Comparison of ENCODE assay signal across 26 mouse cellular contexts in the genomic region with DNA sequence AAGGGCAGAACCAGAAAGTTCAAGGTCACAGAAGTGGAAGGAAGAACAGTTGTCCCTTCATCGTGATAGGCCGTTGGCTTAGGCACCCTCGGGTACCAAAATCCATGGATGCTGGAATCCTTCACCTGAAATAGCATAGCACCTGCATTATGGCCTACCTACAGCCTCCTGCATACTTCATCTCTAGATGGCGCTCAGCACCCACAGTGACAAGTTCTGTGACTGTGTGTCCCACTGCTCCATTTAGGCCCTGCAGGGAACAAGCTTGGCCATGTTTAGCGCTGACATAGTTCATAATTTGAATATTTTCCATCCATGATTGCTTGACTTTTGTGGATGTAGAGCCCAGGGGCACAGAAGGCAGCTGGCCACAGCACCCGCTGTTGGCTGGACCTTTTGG.
DNase-seq lines count a peak whose midpoint lies in the region; ATAC-seq and TF ChIP-seq lines count a peak whose summit lies in the region.
"Had no signal": no experiment of that assay in that cellular context is flagged by ENCODE, and none has a peak within 500 bp of the region (broad histone marks: within the 10 kb centered on the region; RNA-seq: fewer than 3 reads in every experiment).

No protein-coding gene starts in this region.

- 68% methylated on average over 6 of the region's 6 CpGs for WGBS in midbrain, postnatal 0 days
- WGBS in midbrain, embryonic 16.5 days = 78% methylated on average over 6 of the region's 6 CpGs
- 71% methylated on average over 6 of the region's 6 CpGs for WGBS in stomach, postnatal 0 days

- no peak for DNase-seq in layer of hippocampus, adult 2 months (ENCODE audit: low spot score in 2 of 2)
- DNase-seq in layer of hippocampus, adult 9-10 months (ENCODE audit: low spot score) = no peak
- no peak for DNase-seq in midbrain, postnatal 0 days (ENCODE audit: low spot score)
- DNase-seq in stomach, postnatal 0 days (ENCODE audit: low spot score) = no peak
- DNase-seq: adrenal gland, adult 8-10 months; cerebellum, adult 8-10 months; cerebellum, postnatal 25 days; gastrocnemius, postnatal 25 days; kidney, adult 11 months; lung, postnatal 4 days; retina, postnatal 1 day; right cerebral cortex, postnatal 14 days; thymus, adult 2 months; thymus, postnatal 36 days had no signal

- H3K27me3 ChIP-seq in midbrain, postnatal 0 days (ENCODE audit: insufficient read depth, low read length) = no peaks in the 10 kb centered on the region; the same call in 1 of the 2 replicates
- no peaks in the 10 kb centered on the region for H3K27me3 ChIP-seq in midbrain, embryonic 16.5 days (ENCODE audit: control insufficient read depth, insufficient read depth, low read depth, low read length)
- H3K27me3 ChIP-seq in ES-Bruce4 (ENCODE audit: control insufficient read depth, insufficient read depth, low read length, poor library complexity, severe bottlenecking) = no peaks in the 10 kb centered on the region
- H3K27me3 ChIP-seq in stomach, postnatal 0 days (ENCODE audit: control insufficient read depth, insufficient read depth, low read length) = no peaks in the 10 kb centered on the region
- H3K27me3 ChIP-seq: lung, embryonic 15.5 days; megakaryocyte, embryonic 14.5 days; neural tube, embryonic 15.5 days; stomach, embryonic 15.5 days had no signal

- no peak overlapping the region for H3K4me3 ChIP-seq in layer of hippocampus, adult 2 months
- no peak overlapping the region for H3K4me3 ChIP-seq in midbrain, postnatal 0 days (ENCODE audit: low read depth, low read length)
- no peak overlapping the region for H3K4me3 ChIP-seq in midbrain, embryonic 16.5 days (ENCODE audit: low read depth, low read length)
- H3K4me3 ChIP-seq in ES-Bruce4 (ENCODE audit: low read depth, low read length) = no peak overlapping the region
- H3K4me3 ChIP-seq in stomach, postnatal 0 days (ENCODE audit: low read depth, low read length) = no peak overlapping the region
- H3K4me3 ChIP-seq: heart, embryonic 10.5 days; heart, embryonic 15.5 days; limb, embryonic 12.5 days; lung, embryonic 15.5 days; megakaryocyte, embryonic 14.5 days; midbrain, embryonic 12.5 days; neural tube, embryonic 15.5 days; stomach, embryonic 15.5 days had no signal

- no peak overlapping the region for H3K4me2 ChIP-seq in midbrain, postnatal 0 days (ENCODE audit: low read depth, low read length, poor library complexity, severe bottlenecking)
- H3K4me2 ChIP-seq in midbrain, embryonic 16.5 days (ENCODE audit: low read length) = no peak overlapping the region
- H3K4me2 ChIP-seq in stomach, postnatal 0 days (replicated peaks; ENCODE audit: low read depth) = no peak overlapping the region
- H3K4me2 ChIP-seq: heart, embryonic 15.5 days; limb, embryonic 12.5 days; lung, embryonic 15.5 days; midbrain, embryonic 12.5 days; neural tube, embryonic 15.5 days; stomach, embryonic 15.5 days had no signal

- H3K27ac ChIP-seq in layer of hippocampus, adult 2 months = no peak overlapping the region
- H3K27ac ChIP-seq in midbrain, postnatal 0 days (ENCODE audit: low read depth, low read length) = no peak overlapping the region
- H3K27ac ChIP-seq in midbrain, embryonic 16.5 days (ENCODE audit: low read length) = no peak overlapping the region
- no peak overlapping the region for H3K27ac ChIP-seq in ES-Bruce4 (ENCODE audit: insufficient read depth, low read length)
- no peak overlapping the region for H3K27ac ChIP-seq in stomach, postnatal 0 days (replicated peaks)
- H3K27ac ChIP-seq: heart, embryonic 10.5 days; heart, embryonic 15.5 days; limb, embryonic 12.5 days; lung, embryonic 15.5 days; midbrain, embryonic 12.5 days; neural tube, embryonic 15.5 days; stomach, embryonic 15.5 days had no signal

- no peaks in the 10 kb centered on the region for H3K4me1 ChIP-seq in midbrain, postnatal 0 days (ENCODE audit: insufficient read depth, low read length)
- no peaks in the 10 kb centered on the region for H3K4me1 ChIP-seq in midbrain, embryonic 16.5 days (ENCODE audit: control insufficient read depth, insufficient read depth, low read length)
- H3K4me1 ChIP-seq in ES-Bruce4 (ENCODE audit: control insufficient read depth, insufficient read depth, low read length) = no peaks in the 10 kb centered on the region
- no peaks in the 10 kb centered on the region for H3K4me1 ChIP-seq in stomach, postnatal 0 days (replicated peaks; ENCODE audit: control insufficient read depth, insufficient read depth)
- H3K4me1 ChIP-seq: heart, embryonic 15.5 days; limb, embryonic 12.5 days; midbrain, embryonic 12.5 days; stomach, embryonic 15.5 days had no signal

- H3K9me3 ChIP-seq in midbrain, postnatal 0 days (ENCODE audit: low read length) = no peaks in the 10 kb centered on the region
- no peaks in the 10 kb centered on the region for H3K9me3 ChIP-seq in midbrain, embryonic 16.5 days (replicated peaks; ENCODE audit: control insufficient read depth, low read length, poor library complexity, severe bottlenecking)
- H3K9me3 ChIP-seq in ES-Bruce4 (replicated peaks; ENCODE audit: control insufficient read depth, insufficient read depth, low read length, poor library complexity, severe bottlenecking) = no peaks in the 10 kb centered on the region
- H3K9me3 ChIP-seq in stomach, postnatal 0 days (ENCODE audit: control insufficient read depth, low read length) = no peaks in the 10 kb centered on the region
- H3K9me3 ChIP-seq: heart, embryonic 10.5 days; heart, embryonic 15.5 days; limb, embryonic 12.5 days; lung, embryonic 15.5 days; megakaryocyte, embryonic 14.5 days; midbrain, embryonic 12.5 days; neural tube, embryonic 15.5 days; stomach, embryonic 15.5 days had no signal

- no peaks in the 10 kb centered on the region for H3K36me3 ChIP-seq in midbrain, postnatal 0 days (ENCODE audit: insufficient read depth, low read length)
- H3K36me3 ChIP-seq in midbrain, embryonic 16.5 days (ENCODE audit: control insufficient read depth, insufficient read depth, low read length) = no peaks in the 10 kb centered on the region
- no peaks in the 10 kb centered on the region for H3K36me3 ChIP-seq in ES-Bruce4 (ENCODE audit: control insufficient read depth, insufficient read depth, low read length, poor library complexity, severe bottlenecking)
- H3K36me3 ChIP-seq in stomach, postnatal 0 days (ENCODE audit: control insufficient read depth, insufficient read depth, low read length) = no peaks in the 10 kb centered on the region
- H3K36me3 ChIP-seq: heart, embryonic 10.5 days; heart, embryonic 15.5 days; limb, embryonic 12.5 days; lung, embryonic 15.5 days; midbrain, embryonic 12.5 days; neural tube, embryonic 15.5 days; stomach, embryonic 15.5 days had no signal

- no peak for TF ChIP-seq POLR2A in ES-Bruce4 (IDR thresholded peaks at IDR 0.05; ENCODE audit: insufficient read depth, low read length)

- no peak for TF ChIP-seq EP300 in ES-Bruce4 (IDR thresholded peaks at IDR 0.05; ENCODE audit: insufficient read depth, low read depth, low read length)
- no peak for TF ChIP-seq EP300 in stomach, postnatal 0 days (optimal IDR thresholded peaks at IDR 0.05)

- no peak for ATAC-seq in midbrain, postnatal 0 days (ENCODE audit: low FRiP score)
- no peak for ATAC-seq in midbrain, embryonic 16.5 days
- ATAC-seq in stomach, postnatal 0 days (ENCODE audit: low FRiP score, low TSS enrichment) = no peak
- no peak for ATAC-seq in activated CD4-positive, CD25-positive, alpha-beta regulatory T cell, adult 4 months
- ATAC-seq: forebrain, embryonic 14.5 days had no signal

- H3K9ac ChIP-seq in midbrain, postnatal 0 days (replicated peaks; ENCODE audit: low read length, poor library complexity, severe bottlenecking) = no peak overlapping the region
- H3K9ac ChIP-seq in midbrain, embryonic 16.5 days (ENCODE audit: low read depth, low read length) = no peak overlapping the region
- no peak overlapping the region for H3K9ac ChIP-seq in ES-Bruce4 (ENCODE audit: low read depth, poor library complexity, severe bottlenecking)
- H3K9ac ChIP-seq in stomach, postnatal 0 days (ENCODE audit: low read length) = no peak overlapping the region
- H3K9ac ChIP-seq: heart, embryonic 15.5 days; limb, embryonic 12.5 days; lung, embryonic 15.5 days; midbrain, embryonic 12.5 days; neural tube, embryonic 15.5 days; stomach, embryonic 15.5 days had no signal

- TF ChIP-seq CTCF in layer of hippocampus, adult 2 months (conservative IDR thresholded peaks at IDR 0.05) = peak; percentile 14; the same call in 1 of the 2 replicates
- peak; percentile 10; the same call in 1 of the 2 replicates for TF ChIP-seq CTCF in midbrain, postnatal 0 days (IDR thresholded peaks at IDR 0.05)
- peak; percentile 57 for TF ChIP-seq CTCF in ES-Bruce4 (IDR thresholded peaks at IDR 0.05; ENCODE audit: low read depth, low read length)
- peak; percentile 55 for TF ChIP-seq CTCF in stomach, postnatal 0 days (IDR thresholded peaks at IDR 0.05; ENCODE audit: low read depth)
